Mouse (Mus musculus): ENCODE data around the gene Rab40c. TPM values are rescaled to one million over a fixed set of nuclear protein-coding genes. Genes with fewer than 3 reads are reported as not detected.

Gene Rab40c
- total and polyA plus RNA-seq, 2 experiments: 6.1 to 24.1 TPM

DNA sequence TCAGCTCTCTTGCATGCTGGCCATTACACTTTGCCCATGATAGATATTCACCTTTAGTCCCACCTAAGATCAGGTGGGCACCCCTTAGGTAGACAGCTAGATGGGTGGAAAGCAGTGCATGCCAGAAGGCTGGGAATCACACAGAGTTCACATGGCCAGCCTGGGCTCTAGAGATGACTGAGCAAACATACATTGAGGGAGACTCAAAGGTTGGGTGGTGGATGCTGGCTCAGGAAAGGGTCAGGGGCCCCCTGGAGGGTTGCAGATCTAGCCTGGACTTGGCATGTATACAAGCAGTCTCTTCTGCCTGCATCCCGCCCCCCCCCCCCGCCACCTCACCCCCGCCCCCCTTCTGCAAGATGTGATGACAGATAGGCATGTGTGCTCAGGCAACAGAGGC lies 31.2 kb upstream of the Rab40c start:
- Histone ChIP-seq H3K9ac (ENCODE audit: low read depth, low read length) (no peak overlapping the region), H3K36me3 (ENCODE audit: control insufficient read depth, insufficient read depth, low read length) (no peaks in the 10 kb centered on the region), H3K4me1 (ENCODE audit: control insufficient read depth, insufficient read depth, low read length) (no peaks in the 10 kb centered on the region), H3K4me3 (ENCODE audit: insufficient read depth, low read depth, low read length) (no peak overlapping the region), H3K27me3 (ENCODE audit: control insufficient read depth, insufficient read depth, low read length) (peaks cover 5% of the 10 kb centered on the region; the same call in 1 of the 2 replicates), H3K79me2 (ENCODE audit: control insufficient read depth, insufficient read depth, low read length) (no peaks in the 10 kb centered on the region), H3K27ac (replicated peaks; ENCODE audit: insufficient read depth, low read depth, low read length) (no peak overlapping the region)
- TF ChIP-seq POLR2A (IDR thresholded peaks at IDR 0.05; ENCODE audit: extremely low read depth, insufficient read depth, low read length) (no peak), CTCF (IDR thresholded peaks at IDR 0.05; ENCODE audit: low read depth, low read length) (no peak)
- WGBS: 21% methylated on average over 3 of the region's 3 CpGs
- DNase-seq (ENCODE audit: extremely low read depth, low read depth, low spot score): no peak

- H3K79me2 ChIP-seq (ENCODE audit: control insufficient read depth, insufficient read depth, low read length): no peaks in the 10 kb centered on the region
- no peaks in the 10 kb centered on the region for H3K4me1 ChIP-seq (ENCODE audit: control insufficient read depth, insufficient read depth, low read length)
- TF ChIP-seq CTCF (IDR thresholded peaks at IDR 0.05; ENCODE audit: low read depth, low read length): no peak
- no peak for TF ChIP-seq POLR2A (IDR thresholded peaks at IDR 0.05; ENCODE audit: extremely low read depth, insufficient read depth, low read length)
- no peak overlapping the region for H3K27ac ChIP-seq (replicated peaks; ENCODE audit: insufficient read depth, low read depth, low read length)
- H3K9ac ChIP-seq (ENCODE audit: low read depth, low read length): no peak overlapping the region
- no peak for DNase-seq (ENCODE audit: extremely low read depth, low read depth, low spot score)
- WGBS: 90% methylated on average over 5 of the region's 5 CpGs
- H3K36me3 ChIP-seq (ENCODE audit: control insufficient read depth, insufficient read depth, low read length): no peaks in the 10 kb centered on the region
- peaks cover 5% of the 10 kb centered on the region; the same call in 1 of the 2 replicates for H3K27me3 ChIP-seq (ENCODE audit: control insufficient read depth, insufficient read depth, low read length)
- H3K4me3 ChIP-seq (ENCODE audit: insufficient read depth, low read depth, low read length): no peak overlapping the region
Measured at GRCm38 (mm10) chr17:25949981-25950380, 30.5 kb upstream of the Rab40c start.

GRCm38 (mm10) chr17:25948051-25948450 lies 28.5 kb upstream of the Rab40c start:
- 83% methylated on average over 8 of the region's 8 CpGs for WGBS
- no peaks in the 10 kb centered on the region for H3K79me2 ChIP-seq (ENCODE audit: control insufficient read depth, insufficient read depth, low read length)
- H3K27me3 ChIP-seq (ENCODE audit: control insufficient read depth, insufficient read depth, low read length): peaks cover 5% of the 10 kb centered on the region; the same call in 1 of the 2 replicates
- H3K4me3 ChIP-seq (ENCODE audit: insufficient read depth, low read depth, low read length): no peak overlapping the region
- no peak for DNase-seq (ENCODE audit: extremely low read depth, low read depth, low spot score)
- H3K4me1 ChIP-seq (ENCODE audit: control insufficient read depth, insufficient read depth, low read length): no peaks in the 10 kb centered on the region
- no peaks in the 10 kb centered on the region for H3K36me3 ChIP-seq (ENCODE audit: control insufficient read depth, insufficient read depth, low read length)
- TF ChIP-seq CTCF (IDR thresholded peaks at IDR 0.05; ENCODE audit: low read depth, low read length) (no peak), POLR2A (IDR thresholded peaks at IDR 0.05; ENCODE audit: extremely low read depth, insufficient read depth, low read length) (no peak)
- no peak overlapping the region for H3K27ac ChIP-seq (replicated peaks; ENCODE audit: insufficient read depth, low read depth, low read length)
- H3K9ac ChIP-seq (ENCODE audit: low read depth, low read length): no peak overlapping the region

- peaks cover 5% of the 10 kb centered on the region; the same call in 1 of the 2 replicates for H3K27me3 ChIP-seq (ENCODE audit: control insufficient read depth, insufficient read depth, low read length)
- 92% methylated on average over 4 of the region's 4 CpGs for WGBS
- no peak for TF ChIP-seq CTCF (IDR thresholded peaks at IDR 0.05; ENCODE audit: low read depth, low read length)
- TF ChIP-seq POLR2A (IDR thresholded peaks at IDR 0.05; ENCODE audit: extremely low read depth, insufficient read depth, low read length): no peak
- H3K36me3 ChIP-seq (ENCODE audit: control insufficient read depth, insufficient read depth, low read length): no peaks in the 10 kb centered on the region
- no peak overlapping the region for H3K4me3 ChIP-seq (ENCODE audit: insufficient read depth, low read depth, low read length)
- H3K9ac ChIP-seq (ENCODE audit: low read depth, low read length): no peak overlapping the region
- H3K27ac ChIP-seq (replicated peaks; ENCODE audit: insufficient read depth, low read depth, low read length): no peak overlapping the region
- no peak for DNase-seq (ENCODE audit: extremely low read depth, low read depth, low spot score)
- no peaks in the 10 kb centered on the region for H3K79me2 ChIP-seq (ENCODE audit: control insufficient read depth, insufficient read depth, low read length)
- no peaks in the 10 kb centered on the region for H3K4me1 ChIP-seq (ENCODE audit: control insufficient read depth, insufficient read depth, low read length)
Measured at GRCm38 (mm10) chr17:25947576-25947975, 28.0 kb upstream of the Rab40c start.

- no peak for DNase-seq (ENCODE audit: extremely low read depth, low read depth, low spot score)
- Histone ChIP-seq H3K4me3 (ENCODE audit: insufficient read depth, low read depth, low read length) (no peak overlapping the region), H3K79me2 (ENCODE audit: control insufficient read depth, insufficient read depth, low read length) (no peaks in the 10 kb centered on the region), H3K27me3 (ENCODE audit: control insufficient read depth, insufficient read depth, low read length) (peaks cover 3% of the 10 kb centered on the region; the same call in 1 of the 2 replicates), H3K4me1 (ENCODE audit: control insufficient read depth, insufficient read depth, low read length) (no peaks in the 10 kb centered on the region), H3K27ac (replicated peaks; ENCODE audit: insufficient read depth, low read depth, low read length) (no peak overlapping the region), H3K36me3 (ENCODE audit: control insufficient read depth, insufficient read depth, low read length) (no peaks in the 10 kb centered on the region), H3K9ac (ENCODE audit: low read depth, low read length) (no peak overlapping the region)
- WGBS: 86% methylated on average over 8 of the region's 8 CpGs
- TF ChIP-seq CTCF (IDR thresholded peaks at IDR 0.05; ENCODE audit: low read depth, low read length): no peak
- no peak for TF ChIP-seq POLR2A (IDR thresholded peaks at IDR 0.05; ENCODE audit: extremely low read depth, insufficient read depth, low read length)
Measured at GRCm38 (mm10) chr17:25946891-25947290, 27.4 kb upstream of the Rab40c start.

- no peak for TF ChIP-seq POLR2A (IDR thresholded peaks at IDR 0.05; ENCODE audit: extremely low read depth, insufficient read depth, low read length)
- TF ChIP-seq CTCF (IDR thresholded peaks at IDR 0.05; ENCODE audit: low read depth, low read length): no peak
- no peak for DNase-seq (ENCODE audit: extremely low read depth, low read depth, low spot score)
Measured at GRCm38 (mm10) chr17:25946349-25946748, 26.8 kb upstream of the Rab40c start.

More at GRCm38 (mm10) chr17:25946349-25946748, 26.8 kb upstream of the Rab40c start:
- no peaks in the 10 kb centered on the region for H3K79me2 ChIP-seq (ENCODE audit: control insufficient read depth, insufficient read depth, low read length)
- H3K4me3 ChIP-seq (ENCODE audit: insufficient read depth, low read depth, low read length): no peak overlapping the region
- H3K27me3 ChIP-seq (ENCODE audit: control insufficient read depth, insufficient read depth, low read length): no peaks in the 10 kb centered on the region
- no peak overlapping the region for H3K27ac ChIP-seq (replicated peaks; ENCODE audit: insufficient read depth, low read depth, low read length)
- H3K9ac ChIP-seq (ENCODE audit: low read depth, low read length): no peak overlapping the region
- no peaks in the 10 kb centered on the region for H3K36me3 ChIP-seq (ENCODE audit: control insufficient read depth, insufficient read depth, low read length)
- 79% methylated on average over 7 of the region's 7 CpGs for WGBS
- no peaks in the 10 kb centered on the region for H3K4me1 ChIP-seq (ENCODE audit: control insufficient read depth, insufficient read depth, low read length)

All from liver, adult 2 months (tissue).